Mouse (Mus musculus) liver, embryonic 15.5 days (tissue): ENCODE results near the gene Cdc20b. TPM values are rescaled to one million over a fixed set of nuclear protein-coding genes. Genes with fewer than 3 reads are reported as not detected.
A peak's percentile ranks its signal among the peaks of the same experiment; 100 is the strongest.

ENCODE experiments used
- ATAC-seq: fragments of 200-750 bp; cut with Nextera tagmentation; 2 replicates; pipeline ENCODE4 v1.8.0; 2017; ENCODE audit warnings: moderate number of reproducible peaks, mild to moderate bottlenecking, moderate library complexity; ENCODE audit not compliant: insufficient read depth
- H3K27ac ChIP-seq: fragments of 300-500 bp; sonication (generic); replicated peaks from 2 replicates; pipeline ENCODE4 v1.5.1; 2015; ENCODE audit warnings: mild to moderate bottlenecking, inconsistent platforms
- H3K27me3 ChIP-seq: fragments of 300-500 bp; sonication (generic); 2 replicates; pipeline ENCODE4 v1.6.1; 2015; ENCODE audit warnings: mild to moderate bottlenecking, inconsistent platforms
- H3K36me3 ChIP-seq: fragments of 300-500 bp; sonication (generic); replicated peaks from 2 replicates; pipeline ENCODE4 v1.6.1; 2015; ENCODE audit warnings: moderate library complexity, mild to moderate bottlenecking, inconsistent platforms
- H3K4me1 ChIP-seq: fragments of 300-500 bp; sonication (generic); replicated peaks from 2 replicates; pipeline ENCODE4 v1.6.1; 2015; ENCODE audit warnings: inconsistent platforms
- H3K4me2 ChIP-seq: fragments of 300-500 bp; sonication (generic); 2 replicates; pipeline ENCODE4 v1.6.1; 2015; ENCODE audit warnings: moderate library complexity, mild to moderate bottlenecking, inconsistent platforms
- H3K4me3 ChIP-seq: fragments of 300-500 bp; sonication (generic); replicated peaks from 2 replicates; pipeline ENCODE4 v1.5.1; 2015; ENCODE audit warnings: mild to moderate bottlenecking, inconsistent platforms
- H3K9ac ChIP-seq: fragments of 300-500 bp; sonication (generic); 2 replicates; pipeline ENCODE4 v1.6.1; 2015; ENCODE audit warnings: moderate library complexity, mild to moderate bottlenecking, inconsistent platforms
- H3K9me3 ChIP-seq: fragments of 300-500 bp; sonication (generic); replicated peaks from 2 replicates; pipeline ENCODE4 v1.6.1; 2016; ENCODE audit warnings: inconsistent platforms
- WGBS: fragments of 180-500 bp; shearing (Covaris S2); methylation state at CpG from one replicate; pipeline ENCODE4 v1.1.7; 2015; ENCODE audit warnings: mixed read lengths; ENCODE audit not compliant: insufficient replicate concordance; 5-methylcytosine and 5-hydroxymethylcytosine counted together
- polyA plus RNA-seq: library from polyadenylated mRNA; unstranded; fragments of >200 nt; fragmentation: Nextera tagmentation; extraction: Ambion mirVana; gene quantifications from 2 replicates; pipeline ENCODE4 v1.2.1, GENCODE M21; 2015

Cdc20b gene
- polyA plus RNA-seq, 1 experiment from 2014 or later = not detected

DNA sequence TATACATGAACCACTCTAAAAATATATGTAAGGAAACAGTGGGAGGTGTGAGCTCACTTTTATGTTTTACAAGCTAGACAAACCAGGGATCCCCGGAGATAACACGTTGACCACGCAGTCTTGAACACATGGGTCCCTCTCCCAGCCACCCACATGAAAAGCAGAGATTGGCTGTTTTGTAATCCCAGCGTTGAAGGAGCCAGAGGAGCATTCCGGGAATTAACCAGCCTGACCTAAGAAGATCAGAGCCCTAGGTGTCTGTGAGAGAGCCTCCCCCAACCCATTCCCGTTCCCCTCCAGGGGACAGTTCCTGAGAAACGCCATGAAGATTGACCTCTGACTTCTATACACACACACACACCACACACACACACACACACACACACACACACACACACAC, 3.6 kb upstream of the Cdc20b start:
- 2% methylated on average over 7 of the region's 7 CpGs for WGBS
- Histone ChIP-seq H3K9ac (no peak overlapping the region), H3K9me3 (no peaks in the 10 kb centered on the region), H3K27ac (no peak overlapping the region), H3K4me2 (peak overlapping the region; percentile 65), H3K27me3 (peaks cover 89% of the 10 kb centered on the region), H3K4me3 (no peak overlapping the region), H3K4me1 (peaks cover 23% of the 10 kb centered on the region), H3K36me3 (no peaks in the 10 kb centered on the region)
- ATAC-seq = no peak

GRCm38 (mm10) chr13:113031792-113032571, 2.9 kb upstream of the Cdc20b start:
- Histone ChIP-seq H3K9me3 (no peaks in the 10 kb centered on the region), H3K27ac (no peak overlapping the region), H3K4me2 (peak overlapping the region; percentile 65), H3K4me3 (peak overlapping the region; percentile 42), H3K4me1 (peaks cover 23% of the 10 kb centered on the region), H3K36me3 (no peaks in the 10 kb centered on the region), H3K9ac (no peak overlapping the region), H3K27me3 (peaks cover 89% of the 10 kb centered on the region)
- WGBS = under 1% methylated on average over 40 of the region's 40 CpGs
- no peak for ATAC-seq

- no peak for ATAC-seq
- Histone ChIP-seq H3K9ac (no peak overlapping the region), H3K27me3 (peaks cover 93% of the 10 kb centered on the region), H3K9me3 (no peaks in the 10 kb centered on the region), H3K4me3 (no peak overlapping the region), H3K27ac (no peak overlapping the region), H3K36me3 (no peaks in the 10 kb centered on the region), H3K4me2 (no peak overlapping the region), H3K4me1 (peaks cover 23% of the 10 kb centered on the region)
Measured at GRCm38 (mm10) chr13:113032831-113033230, 2.1 kb upstream of the Cdc20b start.

DNA sequence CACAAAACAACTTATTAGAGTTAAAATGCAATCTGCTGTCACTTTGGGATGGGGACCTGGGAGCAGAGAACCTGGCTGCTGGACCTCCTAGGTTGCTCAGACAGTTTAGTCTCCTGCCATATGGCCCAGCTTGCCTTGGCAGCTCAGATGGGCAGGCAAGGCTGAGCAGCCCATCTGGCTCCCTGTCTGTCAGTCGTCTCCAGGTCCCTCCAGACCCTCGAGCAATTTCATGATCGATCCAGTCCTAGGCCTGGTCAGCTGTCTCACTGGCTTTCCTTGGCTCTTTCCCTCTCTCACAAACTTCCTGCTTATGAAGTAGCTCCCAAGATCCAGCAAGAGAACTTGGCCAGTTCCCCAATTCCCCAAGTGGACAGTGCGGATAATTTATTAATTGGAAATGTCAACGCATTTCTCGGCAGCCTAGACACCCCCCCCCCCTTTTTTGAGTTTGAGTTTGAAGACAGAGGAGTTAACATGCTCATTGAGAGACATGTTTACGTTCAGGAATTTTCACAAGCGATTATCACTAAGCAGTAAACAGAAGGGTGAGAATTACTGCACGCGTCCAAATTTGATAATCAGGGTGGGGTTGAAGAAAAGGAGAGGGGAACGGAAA, 532 bp upstream of the Cdc20b start:
- 0 out of 2 replicates have a peak, but pooled peaks have one; percentile 25 for ATAC-seq
- H3K36me3 ChIP-seq = no peaks in the 10 kb centered on the region
- H3K9ac ChIP-seq = peak overlapping the region; percentile 21; the same call in 1 of the 2 replicates
- no peak overlapping the region for H3K27ac ChIP-seq
- no peaks in the 10 kb centered on the region for H3K9me3 ChIP-seq
- peaks cover 23% of the 10 kb centered on the region for H3K4me1 ChIP-seq
- H3K27me3 ChIP-seq = peaks cover 87% of the 10 kb centered on the region
- peak overlapping the region; percentile 86 for H3K4me2 ChIP-seq
- 4% methylated on average over 11 of the region's 11 CpGs for WGBS
- peak overlapping the region; percentile 56 for H3K4me3 ChIP-seq

DNA sequence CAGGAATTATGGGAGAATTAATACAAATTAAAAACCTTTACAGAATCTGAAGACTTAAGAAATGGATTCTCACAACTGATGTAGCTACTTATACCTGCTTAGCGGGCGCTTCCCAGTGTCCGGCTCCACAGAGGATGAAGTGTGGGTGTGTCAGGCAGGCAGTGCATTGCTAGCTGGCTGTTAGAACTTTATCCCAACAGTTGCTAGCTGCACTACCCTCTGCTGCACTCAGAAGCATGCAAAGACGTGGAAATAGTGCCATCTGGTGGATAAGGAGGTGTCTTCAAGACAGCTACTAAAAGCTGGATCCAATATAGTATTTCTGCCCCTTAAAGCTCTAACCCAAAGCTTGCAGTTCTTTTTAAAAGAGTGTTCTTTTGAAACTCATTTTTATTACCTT, 941 bp downstream of the Cdc20b start:
- H3K27ac ChIP-seq = no peak overlapping the region
- peak overlapping the region; percentile 56 for H3K4me3 ChIP-seq
- no peaks in the 10 kb centered on the region for H3K9me3 ChIP-seq
- no peak overlapping the region for H3K9ac ChIP-seq
- peak; percentile 69 for ATAC-seq
- H3K4me2 ChIP-seq = peak overlapping the region; percentile 86
- under 1% methylated on average over 4 of the region's 4 CpGs for whole genome bisulfite sequencing
- H3K27me3 ChIP-seq = peaks cover 72% of the 10 kb centered on the region
- H3K36me3 ChIP-seq = no peaks in the 10 kb centered on the region
- H3K4me1 ChIP-seq = peaks cover 23% of the 10 kb centered on the region

DNA sequence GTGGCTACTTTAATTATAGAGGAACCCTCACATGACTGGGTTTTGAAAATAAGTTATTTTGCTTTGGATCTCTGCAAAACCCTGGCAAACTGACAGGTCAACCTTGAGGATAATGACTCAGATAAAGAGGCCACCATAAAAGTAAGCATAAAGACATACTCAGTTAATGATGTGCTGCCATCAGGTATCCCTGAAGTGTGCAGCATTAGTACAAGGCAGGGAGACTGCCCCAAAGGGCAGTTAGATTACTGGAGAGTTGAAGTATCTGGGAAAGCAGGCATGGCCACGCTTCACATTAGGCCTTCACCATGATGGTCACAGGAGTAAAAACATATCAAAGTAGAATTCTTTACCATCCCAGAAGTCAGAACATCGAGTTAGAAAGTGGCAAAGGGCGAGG, 10.0 kb downstream of the Cdc20b start:
- ATAC-seq = no peak
- H3K9me3 ChIP-seq = no peaks in the 10 kb centered on the region
- 51% methylated on average over 3 of the region's 3 CpGs for WGBS

DNA sequence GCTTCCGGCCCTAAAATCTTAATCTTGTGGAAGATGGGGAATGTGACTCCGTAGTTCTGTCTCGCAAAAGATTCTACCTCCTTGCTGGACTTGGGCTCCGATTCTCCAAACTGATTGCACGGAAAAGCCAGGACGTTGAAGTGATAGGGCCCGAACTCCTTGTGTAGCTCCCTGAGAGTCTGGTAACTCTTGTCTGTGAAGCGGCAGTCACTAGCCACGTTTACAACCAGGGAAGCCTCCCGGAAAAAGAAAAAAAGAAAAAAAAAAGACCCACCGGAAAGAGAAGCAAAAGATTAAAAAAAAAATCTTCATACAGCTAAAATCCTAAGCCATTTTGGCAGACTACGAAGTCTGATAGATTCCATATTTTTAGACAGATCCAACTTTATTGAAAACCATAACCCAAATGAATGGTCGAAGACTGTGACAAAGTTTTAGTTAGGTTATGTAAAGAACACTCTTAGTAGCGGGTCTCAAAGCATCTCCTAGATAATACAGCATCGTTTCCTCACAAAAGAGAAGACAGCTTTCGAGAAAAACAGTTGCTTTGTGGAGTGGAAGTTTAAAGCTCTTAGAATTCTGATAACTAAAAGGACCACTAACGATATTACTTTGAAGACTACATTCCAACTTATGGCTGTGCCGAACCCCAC, 10.7 kb downstream of the Cdc20b start:
- H3K36me3 ChIP-seq = no peaks in the 10 kb centered on the region
- no peak overlapping the region for H3K9ac ChIP-seq
- no peak overlapping the region for H3K27ac ChIP-seq
- H3K27me3 ChIP-seq = peaks cover 32% of the 10 kb centered on the region
- no peak for ATAC-seq
- H3K4me1 ChIP-seq = no peaks in the 10 kb centered on the region
- H3K4me3 ChIP-seq = peak overlapping the region; percentile 30
- H3K9me3 ChIP-seq = no peaks in the 10 kb centered on the region
- H3K4me2 ChIP-seq = peak overlapping the region; percentile 13; the same call in 1 of the 2 replicates
- WGBS = 30% methylated on average over 18 of the region's 18 CpGs

More for the DNA sequence above, 10.0 kb downstream of the Cdc20b start:
- no peak overlapping the region for H3K4me2 ChIP-seq
- no peaks in the 10 kb centered on the region for H3K4me1 ChIP-seq
- peaks cover 32% of the 10 kb centered on the region for H3K27me3 ChIP-seq
- H3K27ac ChIP-seq = no peak overlapping the region
- no peak overlapping the region for H3K9ac ChIP-seq
- H3K36me3 ChIP-seq = no peaks in the 10 kb centered on the region
- H3K4me3 ChIP-seq = no peak overlapping the region

- 6% methylated on average over 21 of the region's 21 CpGs for WGBS
- no peak within 1 kb of the TSS for H3K27ac ChIP-seq
Measured at GRCm38 (mm10) chr13:113046211-113046883, 11.4 kb downstream of the Cdc20b start, which contains the start of gene Gpx8. Gene Gpx8, minus strand, starts transcription at chr13:113046410.

DNA sequence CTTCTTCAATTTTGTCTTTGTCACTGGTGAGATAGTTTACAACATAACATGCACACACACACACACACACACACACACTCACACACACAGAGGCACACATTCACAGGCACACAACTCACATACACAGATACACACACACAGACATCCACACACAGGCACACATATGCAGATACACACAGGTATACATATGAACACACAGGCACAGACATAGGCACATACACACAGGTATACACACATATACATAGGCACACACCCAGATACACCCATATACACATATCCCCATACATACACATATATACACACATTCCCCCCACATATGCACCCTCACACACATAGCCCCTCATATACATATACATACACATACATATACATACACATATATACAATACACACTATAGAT, 12.1 kb downstream of the Cdc20b start:
- H3K4me2 ChIP-seq = no peak overlapping the region
- no peaks in the 10 kb centered on the region for H3K9me3 ChIP-seq
- peaks cover 24% of the 10 kb centered on the region for H3K27me3 ChIP-seq
- H3K4me3 ChIP-seq = no peak overlapping the region
- no peak for ATAC-seq
- H3K36me3 ChIP-seq = no peaks in the 10 kb centered on the region
- H3K4me1 ChIP-seq = no peaks in the 10 kb centered on the region
- no peak overlapping the region for H3K27ac ChIP-seq
- H3K9ac ChIP-seq = no peak overlapping the region

More at GRCm38 (mm10) chr13:113046211-113046883, 11.4 kb downstream of the Cdc20b start, which contains the start of gene Gpx8:
- peak within 1 kb of the TSS; percentile 13; the same call in 1 of the 2 replicates for H3K4me2 ChIP-seq
- no peak for ATAC-seq
- peaks cover 27% of the 10 kb centered on the region for H3K27me3 ChIP-seq
- no peaks in the 10 kb centered on the region for H3K4me1 ChIP-seq
- no peaks in the 10 kb centered on the region for H3K9me3 ChIP-seq
- peak within 1 kb of the TSS; percentile 30 for H3K4me3 ChIP-seq
- H3K36me3 ChIP-seq = no peaks in the 10 kb centered on the region
- H3K9ac ChIP-seq = no peak within 1 kb of the TSS

DNA sequence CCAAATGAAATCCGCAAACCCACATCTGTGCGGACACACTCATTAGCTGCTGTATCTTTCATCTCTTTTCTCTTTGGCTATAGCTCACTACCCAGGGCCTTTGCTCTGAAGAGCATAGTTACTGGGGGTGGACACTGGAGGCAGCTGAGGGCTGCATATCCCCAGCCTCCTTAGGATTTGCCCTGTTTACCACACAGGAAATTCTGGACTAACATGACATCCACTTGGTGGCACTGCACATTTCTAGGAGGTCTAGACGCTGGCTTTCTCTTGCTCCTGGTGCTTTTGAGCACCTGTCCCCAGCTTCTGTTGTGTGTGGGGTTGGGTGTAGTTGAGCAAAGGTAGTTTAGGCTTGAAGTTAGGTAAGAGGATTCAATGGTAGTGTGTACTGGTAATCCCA, 12.7 kb downstream of the Cdc20b start:
- Histone ChIP-seq H3K4me1 (no peaks in the 10 kb centered on the region), H3K4me3 (no peak overlapping the region), H3K9ac (no peak overlapping the region), H3K36me3 (no peaks in the 10 kb centered on the region), H3K9me3 (no peaks in the 10 kb centered on the region), H3K4me2 (no peak overlapping the region), H3K27ac (no peak overlapping the region), H3K27me3 (peaks cover 24% of the 10 kb centered on the region)
- ATAC-seq = no peak
- WGBS = 63% methylated on average over 3 of the region's 3 CpGs

DNA sequence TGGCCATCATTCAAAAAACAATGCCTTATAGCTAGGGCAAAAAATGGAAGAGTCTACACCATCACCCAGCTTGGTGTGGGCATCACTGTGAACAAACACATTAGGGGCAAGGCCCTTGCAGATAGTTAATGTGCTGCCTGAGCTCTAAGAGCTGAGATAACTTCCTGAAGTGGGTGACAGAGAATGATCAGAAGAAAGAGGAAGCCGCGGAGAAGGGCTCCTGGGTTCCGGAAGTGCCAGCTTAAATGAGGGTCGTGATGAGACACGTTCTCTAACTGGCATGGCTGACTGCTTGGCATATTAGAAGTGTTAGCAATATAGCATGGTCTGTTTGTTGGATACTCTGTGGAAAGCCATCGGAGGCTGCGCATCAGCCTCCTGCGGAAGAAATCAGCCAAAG, 19.3 kb downstream of the Cdc20b start:
- Histone ChIP-seq H3K9ac (no peak overlapping the region), H3K4me3 (no peak overlapping the region), H3K9me3 (peaks cover 5% of the 10 kb centered on the region; the same call in 1 of the 2 replicates), H3K27me3 (no peaks in the 10 kb centered on the region), H3K27ac (no peak overlapping the region), H3K4me2 (no peak overlapping the region), H3K36me3 (no peaks in the 10 kb centered on the region), H3K4me1 (no peaks in the 10 kb centered on the region)
- ATAC-seq = no peak
- 45% methylated on average over 8 of the region's 8 CpGs for WGBS
